Mouse (Mus musculus) spleen, adult 2 months (tissue): Measurements from ENCODE around the gene Sarm1.

Experiments
- CTCF ChIP-seq: fragments of 200-500 bp; IDR thresholded peaks from 2 replicates; pipeline ENCODE4 v1.5.1; 2011; ENCODE audit warnings: mild to moderate bottlenecking, inconsistent platforms; ENCODE audit not compliant: insufficient read depth, insufficient read length, insufficient replicate concordance; ENCODE audit errors: extremely low read depth
- POLR2A ChIP-seq: fragments of 200-500 bp; IDR thresholded peaks from 2 replicates; pipeline ENCODE4 v1.6.1; 2011; ENCODE audit warnings: low read depth, low read length, inconsistent platforms

- no peak for TF ChIP-seq CTCF
- no peak for TF ChIP-seq POLR2A
These were observed 29.6 kb downstream of the Sarm1 start for GRCm38 (mm10) chr11:78467932-78468331.
